Comparison of ENCODE assay signal across 10 mouse cellular contexts in genomic region chr4:101551425-101551824, GRCm38 (mm10). TPM values are rescaled to one million over a fixed set of nuclear protein-coding genes. Genes with fewer than 3 reads are reported as not detected.
A peak's percentile ranks its signal among the peaks of the same experiment; 100 is the strongest.
DNase-seq lines count a peak whose midpoint lies in the region; ATAC-seq and TF ChIP-seq lines count a peak whose summit lies in the region.
"Had no signal": no experiment of that assay in that cellular context is flagged by ENCODE, and none has a peak within 500 bp of the region (broad histone marks: within the 10 kb centered on the region; RNA-seq: fewer than 3 reads in every experiment).

No protein-coding gene starts in this region.

- H3K9me3 ChIP-seq in hindbrain, embryonic 10.5 days = no peaks in the 10 kb centered on the region
- H3K9me3 ChIP-seq in midbrain, embryonic 11.5 days (ENCODE audit: control insufficient read depth, low read length) = no peaks in the 10 kb centered on the region
- no peaks in the 10 kb centered on the region for H3K9me3 ChIP-seq in neural tube, embryonic 14.5 days (ENCODE audit: control insufficient read depth, low read length)
- H3K9me3 ChIP-seq: heart, embryonic 13.5 days had no signal

- no peak for ATAC-seq in midbrain, embryonic 11.5 days (ENCODE audit: low FRiP score)
- ATAC-seq in neural tube, embryonic 14.5 days (ENCODE audit: low read depth) = no peak

- no peak for DNase-seq in left cerebral cortex, adult 2 months (ENCODE audit: extremely low spot score in 1 of 2, low spot score in 2 of 2)
- no peak for DNase-seq in left cerebral cortex, postnatal 25 days (ENCODE audit: low spot score in 2 of 2)
- no peak for DNase-seq in hindbrain, embryonic 10.5 days (ENCODE audit: low spot score)
- DNase-seq in midbrain, embryonic 11.5 days (ENCODE audit: low spot score, missing footprints) = peak; percentile 87
- DNase-seq in B cell, adult 2 months = no peak
- DNase-seq in retina, embryonic 14.5 days (ENCODE audit: low spot score) = no peak
- DNase-seq in adrenal gland, postnatal 36 days = no peak

- WGBS in hindbrain, embryonic 10.5 days = 21% methylated on average over 4 of the region's 4 CpGs
- WGBS in midbrain, embryonic 11.5 days = 15% methylated on average over 4 of the region's 4 CpGs
- WGBS in neural tube, embryonic 14.5 days = 25% methylated on average over 4 of the region's 4 CpGs

- no peak overlapping the region; the same call in 1 of the 2 replicates for H3K4me3 ChIP-seq in left cerebral cortex, adult 2 months
- peak overlapping the region; percentile 63 for H3K4me3 ChIP-seq in hindbrain, embryonic 10.5 days
- peak overlapping the region; percentile 52 for H3K4me3 ChIP-seq in midbrain, embryonic 11.5 days (ENCODE audit: low read depth, low read length)
- H3K4me3 ChIP-seq in neural tube, embryonic 14.5 days (ENCODE audit: low read depth, low read length) = peak overlapping the region; percentile 66

- H3K36me3 ChIP-seq in hindbrain, embryonic 10.5 days = no peaks in the 10 kb centered on the region
- no peaks in the 10 kb centered on the region for H3K36me3 ChIP-seq in midbrain, embryonic 11.5 days (ENCODE audit: control insufficient read depth, insufficient read depth, low read length)
- no peaks in the 10 kb centered on the region for H3K36me3 ChIP-seq in neural tube, embryonic 14.5 days (ENCODE audit: control insufficient read depth, insufficient read depth, low read length)
- H3K36me3 ChIP-seq: heart, embryonic 13.5 days had no signal

- TF ChIP-seq CTCF in left cerebral cortex, adult 2 months (IDR thresholded peaks at IDR 0.05) = no peak

- peak overlapping the region; percentile 86 for H3K27ac ChIP-seq in left cerebral cortex, adult 2 months
- H3K27ac ChIP-seq in hindbrain, embryonic 10.5 days = no peak overlapping the region
- H3K27ac ChIP-seq in midbrain, embryonic 11.5 days (ENCODE audit: low read depth, low read length) = no peak overlapping the region
- H3K27ac ChIP-seq in neural tube, embryonic 14.5 days (ENCODE audit: low read depth, low read length) = peak overlapping the region; percentile 94
- H3K27ac ChIP-seq: heart, embryonic 13.5 days had no signal

- peaks cover 31% of the 10 kb centered on the region for H3K27me3 ChIP-seq in hindbrain, embryonic 10.5 days (ENCODE audit: insufficient read depth, poor library complexity, severe bottlenecking)
- H3K27me3 ChIP-seq in midbrain, embryonic 11.5 days (ENCODE audit: control insufficient read depth, insufficient read depth, low read length) = peaks cover 9% of the 10 kb centered on the region; the same call in 1 of the 2 replicates
- no peaks in the 10 kb centered on the region for H3K27me3 ChIP-seq in neural tube, embryonic 14.5 days (ENCODE audit: control insufficient read depth, insufficient read depth, low read length)

- H3K9ac ChIP-seq in midbrain, embryonic 11.5 days (ENCODE audit: low read length) = no peak overlapping the region
- 0 out of 2 replicates have a peak overlapping the region, but pooled peaks have one; percentile 83 for H3K9ac ChIP-seq in neural tube, embryonic 14.5 days (replicated peaks; ENCODE audit: low read depth, low read length)
- H3K9ac ChIP-seq: heart, embryonic 13.5 days; liver, postnatal 0 days had no signal

- H3K4me1 ChIP-seq in hindbrain, embryonic 10.5 days (replicated peaks) = peaks cover 19% of the 10 kb centered on the region
- peaks cover 6% of the 10 kb centered on the region; the same call in 1 of the 2 replicates for H3K4me1 ChIP-seq in midbrain, embryonic 11.5 days (ENCODE audit: control insufficient read depth, insufficient read depth, low read length)
- H3K4me1 ChIP-seq in neural tube, embryonic 14.5 days (ENCODE audit: control insufficient read depth, insufficient read depth, low read length) = peaks cover 9% of the 10 kb centered on the region; the same call in 1 of the 2 replicates

- intact Hi-C loops in left cerebral cortex, adult 2 months (cut with DNase I) = loop anchor here (2.0 to 5.0 kb wide), 2 partner anchors 35 to 56 kb away; no protein-coding TSS in a partner anchor
- intact Hi-C loops in left cerebral cortex, postnatal 25 days (cut with DNase I) = no loop called here

- peak overlapping the region; percentile 93 for H3K4me2 ChIP-seq in midbrain, embryonic 11.5 days
- peak overlapping the region; percentile 64 for H3K4me2 ChIP-seq in neural tube, embryonic 14.5 days (ENCODE audit: low read depth, low read length)

RNA-seq across cellular contexts. Expression of gene Dnajc6, which starts 55.0 kb away (rescaled TPM):
- total RNA-seq in left cerebral cortex, adult 2 months (2021) = 100 to 1,000 TPM; 291 to 320 TPM
- total RNA-seq in left cerebral cortex, postnatal 25 days (2021) = 100 to 1,000 TPM; 306 to 342 TPM
- 1.6 and 3.7 TPM in 2 replicates for polyA plus RNA-seq in hindbrain, embryonic 10.5 days (2016; fragmentation: Nextera tagmentation; extraction: Ambion mirVana)
- 4.3 and 5.2 TPM in 2 replicates for polyA plus RNA-seq in midbrain, embryonic 11.5 days (2014; fragmentation: Nextera tagmentation; extraction: Ambion mirVana)
- 63.8 and 70.1 TPM in 2 replicates for polyA plus RNA-seq in neural tube, embryonic 14.5 days (2014; fragmentation: Nextera tagmentation; extraction: Ambion mirVana)
- total RNA-seq in adrenal gland, postnatal 36 days (2021) = 1 to 10 TPM; 3.3 to 5.2 TPM

Comparison
In these comparisons a context has a peak if more than half of its experiments do, and no peak if none do; other contexts are left out.
1. H3K27ac ChIP-seq: peak in left cerebral cortex, adult 2 months (single experiment) and neural tube, embryonic 14.5 days (single experiment); none in hindbrain, embryonic 10.5 days (single experiment) and midbrain, embryonic 11.5 days (single experiment).
2. RNA of gene Dnajc6, which starts 55.0 kb away (total RNA-seq): 306 to 342 TPM in left cerebral cortex, postnatal 25 days and 291 to 320 TPM in left cerebral cortex, adult 2 months; 3.3 to 5.2 TPM in adrenal gland, postnatal 36 days; every median in the first group is over 10 times any median in the second.